Mouse (Mus musculus): ENCODE measurements around the gene Capg. TPM values are rescaled to one million over a fixed set of nuclear protein-coding genes. Genes with fewer than 3 reads are reported as not detected.

Gene Capg
- polyA plus RNA-seq, 1 experiment from 2014 or later = 6.3 TPM

DNA sequence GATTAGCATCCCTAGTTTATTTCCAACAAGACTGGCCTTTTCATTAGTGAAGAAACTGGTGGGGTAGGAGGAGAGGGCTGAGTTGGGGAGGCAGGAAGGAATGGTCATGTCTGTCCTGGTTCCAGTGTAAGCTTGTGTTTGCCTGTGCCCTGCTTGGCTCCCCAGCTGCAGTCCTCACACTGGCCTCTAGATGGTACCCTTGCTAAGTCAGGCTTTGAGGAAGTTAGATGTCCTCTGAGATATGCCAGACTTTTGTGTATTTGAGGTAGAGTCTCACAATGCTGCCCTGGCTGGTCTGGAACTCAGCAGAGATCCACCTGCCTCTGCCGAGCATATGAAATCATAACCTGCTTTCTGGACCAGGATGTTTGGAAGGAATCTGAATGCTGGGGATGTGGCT lies 57.5 kb downstream of the Capg start:
- no peak for ATAC-seq
- Histone ChIP-seq H3K27ac (ENCODE audit: low read depth, low read length) (no peak overlapping the region), H3K36me3 (ENCODE audit: control insufficient read depth, insufficient read depth, low read length) (peaks cover 29% of the 10 kb centered on the region), H3K9me3 (replicated peaks; ENCODE audit: control insufficient read depth, low read length) (no peaks in the 10 kb centered on the region), H3K9ac (ENCODE audit: low read length) (no peak overlapping the region), H3K4me1 (ENCODE audit: control insufficient read depth, insufficient read depth, low read length) (peaks cover 6% of the 10 kb centered on the region; the same call in 1 of the 2 replicates), H3K4me3 (ENCODE audit: low read depth, low read length) (no peak overlapping the region), H3K27me3 (replicated peaks; ENCODE audit: control insufficient read depth, insufficient read depth, low read length) (no peaks in the 10 kb centered on the region), H3K4me2 (ENCODE audit: low read length) (no peak overlapping the region)
- DNase-seq (ENCODE audit: low spot score) = peak; percentile 76
- WGBS = 72% methylated on average over 1 of the region's 1 CpGs

DNA sequence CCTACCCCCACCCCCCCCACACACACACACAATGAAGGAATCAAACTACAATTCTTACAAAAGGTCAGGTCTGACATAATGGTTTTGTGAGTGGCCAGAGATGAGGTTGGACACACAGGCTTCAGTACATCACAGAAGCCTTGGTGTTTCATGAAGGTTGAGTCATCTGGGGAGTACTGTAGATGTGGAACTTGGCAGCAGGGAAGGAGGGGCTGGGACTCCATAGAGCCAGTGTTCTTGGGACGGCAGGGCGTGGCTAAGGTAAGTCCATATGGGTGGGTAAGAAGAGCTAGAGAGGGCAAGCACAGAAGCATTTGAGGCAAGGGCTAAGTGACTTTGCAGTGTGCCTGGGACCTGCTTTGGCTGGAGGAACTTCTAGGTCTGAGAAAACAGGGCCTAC lies 59.9 kb downstream of the Capg start:
- Histone ChIP-seq H3K9ac (ENCODE audit: low read length) (no peak overlapping the region), H3K4me1 (ENCODE audit: control insufficient read depth, insufficient read depth, low read length) (no peaks in the 10 kb centered on the region; the same call in 1 of the 2 replicates), H3K27ac (ENCODE audit: low read depth, low read length) (no peak overlapping the region), H3K27me3 (replicated peaks; ENCODE audit: control insufficient read depth, insufficient read depth, low read length) (no peaks in the 10 kb centered on the region), H3K4me2 (ENCODE audit: low read length) (no peak overlapping the region), H3K4me3 (ENCODE audit: low read depth, low read length) (no peak overlapping the region), H3K36me3 (ENCODE audit: control insufficient read depth, insufficient read depth, low read length) (peaks cover 46% of the 10 kb centered on the region), H3K9me3 (replicated peaks; ENCODE audit: control insufficient read depth, low read length) (no peaks in the 10 kb centered on the region)
- no peak for DNase-seq (ENCODE audit: low spot score)
- ATAC-seq = no peak
- 81% methylated on average over 2 of the region's 2 CpGs for WGBS

DNA sequence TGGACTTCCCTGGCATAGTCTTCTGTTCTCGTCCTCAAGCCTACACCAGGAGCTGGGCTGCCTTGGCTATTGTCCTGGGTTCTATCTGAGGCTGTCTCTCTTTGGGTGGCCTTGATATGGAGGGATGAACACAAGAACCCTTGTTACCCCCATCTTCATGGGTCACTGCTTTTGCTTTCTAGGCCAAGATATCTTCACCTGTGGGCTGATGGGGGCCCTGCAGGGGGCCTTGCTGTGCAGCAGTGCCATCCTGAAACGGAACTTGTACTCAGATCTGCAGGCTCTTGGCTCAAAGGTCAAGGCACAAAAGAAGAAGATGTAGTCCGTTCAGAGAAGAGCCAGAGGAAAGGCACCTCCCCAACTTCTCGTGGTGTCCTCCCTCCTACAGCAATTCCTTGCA lies 62.9 kb downstream of the Capg start:
- DNase-seq (ENCODE audit: low spot score) (no peak), ATAC-seq (no peak)
- Histone ChIP-seq H3K4me3 (ENCODE audit: low read depth, low read length) (no peak overlapping the region), H3K9ac (ENCODE audit: low read length) (no peak overlapping the region), H3K27me3 (replicated peaks; ENCODE audit: control insufficient read depth, insufficient read depth, low read length) (no peaks in the 10 kb centered on the region), H3K4me2 (ENCODE audit: low read length) (no peak overlapping the region), H3K27ac (ENCODE audit: low read depth, low read length) (no peak overlapping the region), H3K9me3 (replicated peaks; ENCODE audit: control insufficient read depth, low read length) (no peaks in the 10 kb centered on the region), H3K4me1 (ENCODE audit: control insufficient read depth, insufficient read depth, low read length) (no peaks in the 10 kb centered on the region), H3K36me3 (ENCODE audit: control insufficient read depth, insufficient read depth, low read length) (peaks cover 75% of the 10 kb centered on the region)
- 80% methylated on average over 4 of the region's 4 CpGs for WGBS

DNA sequence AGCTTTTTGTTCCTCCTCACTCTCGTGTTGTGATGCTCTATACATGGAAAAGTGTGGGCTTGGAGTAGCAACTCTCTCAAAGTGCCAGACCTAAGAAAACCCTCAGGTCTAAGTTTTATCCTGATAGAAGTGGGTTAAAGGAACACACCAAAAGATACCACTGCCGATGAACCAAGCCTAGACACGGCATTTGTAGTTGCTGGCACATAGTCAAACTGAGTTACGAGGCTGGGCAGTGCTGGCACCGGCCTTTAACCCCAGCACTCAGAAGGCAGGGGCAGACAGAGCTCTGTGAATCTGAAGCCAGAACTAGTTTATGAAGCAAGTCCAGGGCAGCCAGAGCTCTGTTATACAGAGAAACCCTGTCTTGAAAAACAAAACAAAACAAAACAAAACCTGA lies 63.5 kb downstream of the Capg start:
- Histone ChIP-seq H3K9ac (ENCODE audit: low read length) (no peak overlapping the region), H3K9me3 (replicated peaks; ENCODE audit: control insufficient read depth, low read length) (no peaks in the 10 kb centered on the region), H3K4me1 (ENCODE audit: control insufficient read depth, insufficient read depth, low read length) (no peaks in the 10 kb centered on the region), H3K36me3 (ENCODE audit: control insufficient read depth, insufficient read depth, low read length) (peaks cover 79% of the 10 kb centered on the region), H3K4me3 (ENCODE audit: low read depth, low read length) (no peak overlapping the region), H3K4me2 (ENCODE audit: low read length) (no peak overlapping the region), H3K27ac (ENCODE audit: low read depth, low read length) (no peak overlapping the region), H3K27me3 (replicated peaks; ENCODE audit: control insufficient read depth, insufficient read depth, low read length) (no peaks in the 10 kb centered on the region)
- WGBS = 86% methylated on average over 5 of the region's 5 CpGs
- ATAC-seq (no peak), DNase-seq (ENCODE audit: low spot score) (no peak)

- DNase-seq (ENCODE audit: low spot score) = no peak
- ATAC-seq = no peak
- H3K4me1 ChIP-seq (ENCODE audit: control insufficient read depth, insufficient read depth, low read length) = no peaks in the 10 kb centered on the region
Observed at GRCm38 (mm10) chr6:72608662-72609184, 64.5 kb downstream of the Capg start.

DNA sequence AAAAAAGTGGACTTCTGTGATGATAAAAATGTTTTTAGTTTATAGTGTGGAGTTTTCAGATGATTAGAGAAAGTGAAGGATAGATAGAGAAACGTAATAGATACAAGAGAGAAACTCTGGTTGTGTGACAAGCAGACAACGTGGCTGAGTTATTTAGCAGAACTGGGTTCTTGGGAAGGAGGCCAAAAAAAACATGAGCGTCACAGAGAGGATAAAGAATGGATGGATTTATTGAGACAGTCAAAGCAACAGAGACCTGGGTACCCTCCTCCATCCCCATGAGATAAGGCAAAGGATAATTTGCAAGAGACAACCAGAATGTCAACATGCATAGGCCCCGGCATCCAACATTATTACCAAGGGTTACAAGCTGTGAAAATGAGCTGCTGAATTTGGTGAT lies 66.1 kb downstream of the Capg start:
- DNase-seq (ENCODE audit: low spot score) (no peak), ATAC-seq (no peak)
- Histone ChIP-seq H3K27ac (ENCODE audit: low read depth, low read length) (no peak overlapping the region), H3K36me3 (ENCODE audit: control insufficient read depth, insufficient read depth, low read length) (peaks cover 74% of the 10 kb centered on the region), H3K9me3 (replicated peaks; ENCODE audit: control insufficient read depth, low read length) (no peaks in the 10 kb centered on the region), H3K27me3 (replicated peaks; ENCODE audit: control insufficient read depth, insufficient read depth, low read length) (no peaks in the 10 kb centered on the region), H3K4me3 (ENCODE audit: low read depth, low read length) (no peak overlapping the region), H3K4me1 (ENCODE audit: control insufficient read depth, insufficient read depth, low read length) (peaks cover 5% of the 10 kb centered on the region), H3K4me2 (ENCODE audit: low read length) (no peak overlapping the region), H3K9ac (ENCODE audit: low read length) (no peak overlapping the region)
- WGBS = 80% methylated on average over 4 of the region's 4 CpGs

More at GRCm38 (mm10) chr6:72608662-72609184, 64.5 kb downstream of the Capg start:
- Histone ChIP-seq H3K9ac (ENCODE audit: low read length) (no peak overlapping the region), H3K27ac (ENCODE audit: low read depth, low read length) (no peak overlapping the region), H3K4me2 (ENCODE audit: low read length) (no peak overlapping the region), H3K36me3 (ENCODE audit: control insufficient read depth, insufficient read depth, low read length) (peaks cover 88% of the 10 kb centered on the region), H3K9me3 (replicated peaks; ENCODE audit: control insufficient read depth, low read length) (no peaks in the 10 kb centered on the region), H3K4me3 (ENCODE audit: low read depth, low read length) (no peak overlapping the region), H3K27me3 (replicated peaks; ENCODE audit: control insufficient read depth, insufficient read depth, low read length) (no peaks in the 10 kb centered on the region)
- 91% methylated on average over 4 of the region's 4 CpGs for WGBS

Other genes starting within 250 kb of the Capg start
- not detected in 2 replicates for gene Sftpb, start 239.8 kb upstream of the Capg start, polyA plus RNA-seq (2014; fragmentation: Nextera tagmentation; extraction: Ambion mirVana)
- gene Usp39, start 199.2 kb upstream of the Capg start, polyA plus RNA-seq (2014; fragmentation: Nextera tagmentation; extraction: Ambion mirVana) = 72.7 and 76.3 TPM in 2 replicates
- gene 0610030E20Rik, start 197.1 kb upstream of the Capg start, polyA plus RNA-seq (2014; fragmentation: Nextera tagmentation; extraction: Ambion mirVana) = 12.0 and 17.9 TPM in 2 replicates
- 19.3 and 21.3 TPM in 2 replicates for gene Tmem150a, start 188.9 kb upstream of the Capg start, polyA plus RNA-seq (2014; fragmentation: Nextera tagmentation; extraction: Ambion mirVana)
- 123 and 129 TPM in 2 replicates for gene Rnf181, start 177.4 kb upstream of the Capg start, polyA plus RNA-seq (2014; fragmentation: Nextera tagmentation; extraction: Ambion mirVana)
- 13.8 and 17.7 TPM in 2 replicates for gene Vamp5, start 163.9 kb upstream of the Capg start, polyA plus RNA-seq (2014; fragmentation: Nextera tagmentation; extraction: Ambion mirVana)
- gene Vamp8, start 153.7 kb upstream of the Capg start, polyA plus RNA-seq (2014; fragmentation: Nextera tagmentation; extraction: Ambion mirVana) = 20.4 and 22.6 TPM in 2 replicates
- gene Ggcx, start 130.1 kb upstream of the Capg start, polyA plus RNA-seq (2014; fragmentation: Nextera tagmentation; extraction: Ambion mirVana) = 4.3 and 4.6 TPM in 2 replicates
- gene Mat2a, start 104.8 kb upstream of the Capg start, polyA plus RNA-seq (2014; fragmentation: Nextera tagmentation; extraction: Ambion mirVana) = 348 and 370 TPM in 2 replicates
- 0.60 TPM in 1 of 2 replicates, not detected in the other for gene Sh2d6, start 22.7 kb upstream of the Capg start, polyA plus RNA-seq (2014; fragmentation: Nextera tagmentation; extraction: Ambion mirVana)
- 19.2 and 20.1 TPM in 2 replicates for gene Elmod3, start 54.0 kb downstream of the Capg start, polyA plus RNA-seq (2014; fragmentation: Nextera tagmentation; extraction: Ambion mirVana)
- gene Retsat, start 54.1 kb downstream of the Capg start, polyA plus RNA-seq (2014; fragmentation: Nextera tagmentation; extraction: Ambion mirVana) = 6.6 and 8.4 TPM in 2 replicates
- gene Tgoln1, start 72.6 kb downstream of the Capg start, polyA plus RNA-seq (2014; fragmentation: Nextera tagmentation; extraction: Ambion mirVana) = 34.0 and 37.8 TPM in 2 replicates
- gene Tcf7l1, start 244.9 kb downstream of the Capg start, polyA plus RNA-seq (2014; fragmentation: Nextera tagmentation; extraction: Ambion mirVana) = 6.8 and 6.9 TPM in 2 replicates